Mouse (Mus musculus) liver, embryonic 14.5 days (tissue): ENCODE measurements around the gene Ppp2r5b.

Experiments used
- CTCF ChIP-seq: IDR thresholded peaks from 2 replicates; pipeline ENCODE4 v1.5.1; 2016; ENCODE audit warnings: antibody characterized with exemption, low read depth, control low read depth
- EP300 ChIP-seq: IDR thresholded peaks from 2 replicates; pipeline ENCODE4 v1.6.1; 2016; ENCODE audit warnings: antibody characterized with exemption, low read depth

DNA sequence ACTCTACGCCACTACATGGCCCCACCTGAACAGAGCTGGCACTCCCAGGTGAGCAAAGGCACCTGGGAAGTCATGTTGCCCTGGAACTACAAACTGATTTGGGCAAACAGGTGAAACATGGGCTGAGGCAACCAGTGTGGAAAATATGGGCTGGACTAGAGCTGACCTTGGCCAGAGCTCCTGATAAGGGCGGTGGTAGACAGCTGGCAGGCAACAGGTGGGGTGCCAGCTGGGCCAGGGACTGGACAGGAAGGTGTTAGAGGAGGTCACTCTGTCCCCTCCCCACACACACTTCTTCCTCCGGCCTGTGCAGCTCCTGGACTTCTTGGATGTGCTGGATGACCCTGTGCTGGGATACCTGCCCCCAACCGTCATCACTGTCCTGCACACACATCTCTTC is 17.3 kb upstream of the Ppp2r5b start:
- no peak for TF ChIP-seq EP300
- no peak for TF ChIP-seq CTCF
